Mouse (Mus musculus) neural tube, embryonic 15.5 days (tissue): ENCODE data around the gene Actn2. TPM values are rescaled to one million over a fixed set of nuclear protein-coding genes. Genes with fewer than 3 reads are reported as not detected.

Experiments
- ATAC-seq: fragments of 200-750 bp; cut with Nextera tagmentation; 2 replicates; pipeline ENCODE4 v1.8.0; 2017; ENCODE audit warnings: mild to moderate bottlenecking, moderate TSS enrichment, moderate library complexity; ENCODE audit not compliant: low FRiP score
- H3K27ac ChIP-seq: fragments of 300-500 bp; sonication (generic); replicated peaks from 2 replicates; pipeline ENCODE4 v1.5.1; 2015; ENCODE audit warnings: mild to moderate bottlenecking, inconsistent platforms
- H3K27me3 ChIP-seq: fragments of 300-500 bp; sonication (generic); replicated peaks from 2 replicates; pipeline ENCODE4 v1.6.1; 2015; ENCODE audit warnings: inconsistent platforms
- H3K36me3 ChIP-seq: fragments of 300-500 bp; sonication (generic); 2 replicates; pipeline ENCODE4 v1.6.1; 2015; ENCODE audit warnings: inconsistent platforms
- H3K4me1 ChIP-seq: fragments of 300-500 bp; sonication (generic); 2 replicates; pipeline ENCODE4 v1.6.1; 2015; ENCODE audit warnings: inconsistent platforms
- H3K4me2 ChIP-seq: fragments of 300-500 bp; sonication (generic); 2 replicates; pipeline ENCODE4 v1.6.1; 2015; ENCODE audit warnings: inconsistent platforms, mild to moderate bottlenecking, moderate library complexity
- H3K4me3 ChIP-seq: fragments of 300-500 bp; sonication (generic); replicated peaks from 2 replicates; pipeline ENCODE4 v1.5.1; 2015; ENCODE audit warnings: mild to moderate bottlenecking, inconsistent platforms
- H3K9ac ChIP-seq: fragments of 300-500 bp; sonication (generic); replicated peaks from 2 replicates; pipeline ENCODE4 v1.6.1; 2015; ENCODE audit warnings: mild to moderate bottlenecking, inconsistent platforms
- H3K9me3 ChIP-seq: fragments of 300-500 bp; sonication (generic); replicated peaks from 2 replicates; pipeline ENCODE4 v1.6.1; 2016; ENCODE audit warnings: inconsistent platforms
- WGBS: fragments of 180-500 bp; shearing (Covaris S2); methylation state at CpG from one replicate; pipeline ENCODE4 v1.1.7; 2015; ENCODE audit warnings: mixed read lengths; 5-methylcytosine and 5-hydroxymethylcytosine counted together
- polyA plus RNA-seq: library from polyadenylated mRNA; unstranded; fragments of >200 nt; fragmentation: Nextera tagmentation; extraction: Ambion mirVana; gene quantifications from 2 replicates; pipeline ENCODE4 v1.2.1, GENCODE M21; 2015

Actn2 gene
- polyA plus RNA-seq, 1 experiment from 2014 or later = 22.6 TPM

DNA sequence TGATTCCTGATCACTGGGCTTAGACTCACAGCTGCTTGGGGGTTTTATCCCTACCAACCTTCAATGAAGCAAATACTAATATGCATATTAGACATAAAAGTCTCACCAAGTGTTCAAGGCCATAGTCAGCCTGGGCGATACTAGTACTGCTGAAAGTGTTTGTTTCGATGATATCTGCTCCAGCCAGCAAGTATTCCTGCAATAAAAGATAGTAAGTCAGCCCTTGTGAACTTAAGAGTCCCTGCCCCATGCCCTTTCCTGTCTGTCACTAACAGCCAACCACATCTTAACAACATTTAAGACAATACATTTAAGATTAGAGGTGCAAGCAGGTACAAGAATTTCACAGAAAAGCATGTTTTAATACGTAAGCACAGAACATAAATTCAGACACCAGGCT is 90.1 kb downstream of the Actn2 start:
- H3K4me1 ChIP-seq = 0 out of 2 replicates have a peak, but pooled peaks cover 2% of the 10 kb centered on the region
- no peak overlapping the region for H3K4me3 ChIP-seq
- H3K9me3 ChIP-seq = no peaks in the 10 kb centered on the region
- no peak overlapping the region for H3K4me2 ChIP-seq
- no peaks in the 10 kb centered on the region for H3K27me3 ChIP-seq
- H3K9ac ChIP-seq = no peak overlapping the region
- WGBS = 98% methylated on average over 3 of the region's 3 CpGs
- no peak overlapping the region for H3K27ac ChIP-seq
- no peak for ATAC-seq
- peaks cover 37% of the 10 kb centered on the region for H3K36me3 ChIP-seq

DNA sequence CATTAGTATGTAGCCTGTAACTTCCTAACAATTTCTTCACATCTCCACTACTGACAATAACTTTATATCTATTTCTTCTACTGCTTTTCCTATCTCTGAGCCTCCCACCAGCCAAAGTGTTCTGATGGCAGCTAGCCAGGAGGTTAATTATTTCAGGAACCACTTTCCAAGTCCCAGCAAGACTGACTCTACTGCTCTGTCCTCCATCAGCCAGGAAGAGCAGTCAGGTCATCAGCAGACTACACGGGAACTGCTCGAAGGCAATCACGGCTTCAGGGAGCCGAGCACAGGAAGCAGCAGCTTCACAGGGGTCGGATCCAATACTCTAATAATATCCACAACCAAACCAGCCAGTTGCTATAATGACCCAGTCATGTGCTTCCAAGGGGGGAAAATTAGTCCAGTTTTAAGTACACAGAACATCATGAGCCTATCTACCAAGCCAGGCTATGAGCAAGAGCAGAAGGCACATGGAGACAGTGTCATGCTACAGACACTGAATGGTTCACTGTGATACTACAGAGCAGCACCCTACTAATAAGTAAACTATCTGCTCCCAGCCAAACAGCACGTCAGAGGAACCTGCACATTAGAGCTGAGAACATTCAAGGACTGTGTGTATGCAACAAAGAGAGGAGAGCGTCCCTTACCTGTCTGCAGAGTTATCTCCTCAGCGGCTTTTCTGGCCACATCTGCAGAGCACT is 91.2 kb downstream of the Actn2 start:
- peaks cover 41% of the 10 kb centered on the region for H3K36me3 ChIP-seq
- H3K27ac ChIP-seq = no peak overlapping the region
- no peak overlapping the region for H3K4me3 ChIP-seq
- H3K4me1 ChIP-seq = no peaks in the 10 kb centered on the region
- H3K9me3 ChIP-seq = no peaks in the 10 kb centered on the region
- no peak for ATAC-seq
- WGBS = 92% methylated on average over 8 of the region's 8 CpGs
- H3K9ac ChIP-seq = no peak overlapping the region
- no peak overlapping the region for H3K4me2 ChIP-seq
- H3K27me3 ChIP-seq = no peaks in the 10 kb centered on the region

DNA sequence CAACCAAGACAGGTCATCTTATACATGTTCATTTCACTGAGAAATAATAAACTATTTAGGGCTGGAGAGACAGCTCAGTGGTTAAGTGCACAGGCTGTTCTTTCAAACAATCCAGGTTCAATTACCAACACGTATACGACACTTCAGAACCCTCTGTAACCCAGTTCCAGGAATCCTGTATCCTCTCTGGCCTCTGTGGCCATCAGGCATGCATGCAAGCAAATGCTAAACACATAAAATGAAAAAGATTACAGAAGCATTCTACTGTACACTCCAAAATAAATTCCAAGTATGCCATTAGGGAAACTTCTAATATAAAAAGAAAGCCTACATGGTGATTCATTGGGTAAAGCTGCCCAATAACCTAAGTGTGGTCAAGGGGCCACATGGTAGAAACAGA is 94.6 kb downstream of the Actn2 start:
- Histone ChIP-seq H3K9ac (no peak overlapping the region), H3K27ac (no peak overlapping the region), H3K4me1 (no peaks in the 10 kb centered on the region), H3K36me3 (peaks cover 67% of the 10 kb centered on the region), H3K27me3 (no peaks in the 10 kb centered on the region), H3K9me3 (no peaks in the 10 kb centered on the region), H3K4me3 (no peak overlapping the region), H3K4me2 (no peak overlapping the region)
- no peak for ATAC-seq
- 98% methylated on average over 2 of the region's 2 CpGs for WGBS

DNA sequence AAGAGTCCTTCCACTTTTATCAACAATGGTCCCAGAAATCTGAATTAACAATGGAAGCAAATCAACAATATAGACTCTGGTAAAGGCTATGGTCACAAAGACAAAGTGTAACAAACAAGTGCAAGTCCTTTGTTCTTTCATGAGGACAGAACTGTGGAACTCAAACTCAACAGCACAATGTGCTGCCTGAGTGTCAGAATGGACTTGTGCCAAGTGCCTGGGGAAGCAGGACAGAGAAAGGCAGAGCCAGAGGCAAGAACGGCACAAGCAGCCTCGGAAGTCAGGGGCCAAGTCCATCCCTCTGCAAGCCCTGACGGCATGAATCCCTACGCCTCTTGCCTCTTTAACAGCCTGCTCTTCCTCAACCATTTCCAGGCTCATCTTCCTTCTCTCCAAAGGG is 96.6 kb downstream of the Actn2 start:
- Histone ChIP-seq H3K36me3 (peaks cover 54% of the 10 kb centered on the region), H3K27ac (no peak overlapping the region), H3K4me3 (no peak overlapping the region), H3K4me2 (no peak overlapping the region), H3K9ac (no peak overlapping the region), H3K4me1 (no peaks in the 10 kb centered on the region), H3K9me3 (no peaks in the 10 kb centered on the region), H3K27me3 (no peaks in the 10 kb centered on the region)
- ATAC-seq = no peak
- WGBS = 66% methylated on average over 4 of the region's 4 CpGs

DNA sequence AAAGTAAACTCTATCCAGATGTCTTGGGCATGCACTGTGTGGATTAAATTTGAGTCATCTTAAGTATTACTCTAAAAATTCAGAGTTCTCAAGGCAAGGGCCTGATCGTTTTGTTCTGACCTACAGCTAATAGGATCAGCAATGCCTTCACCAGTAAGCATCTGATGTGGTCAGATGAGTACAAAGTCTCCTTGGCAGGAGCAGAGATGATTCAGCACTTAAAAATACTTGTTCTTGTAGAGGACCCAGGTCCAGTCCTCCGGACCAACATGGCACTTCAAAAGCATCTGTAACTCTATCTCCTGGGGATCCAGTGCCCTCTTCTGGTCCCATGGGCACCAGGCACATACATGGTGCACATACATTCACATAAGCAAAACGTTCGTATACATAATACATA is 108.4 kb downstream of the Actn2 start:
- Histone ChIP-seq H3K36me3 (peaks cover 39% of the 10 kb centered on the region), H3K9me3 (no peaks in the 10 kb centered on the region), H3K4me1 (no peaks in the 10 kb centered on the region), H3K4me3 (no peak overlapping the region), H3K27me3 (no peaks in the 10 kb centered on the region), H3K27ac (no peak overlapping the region), H3K9ac (no peak overlapping the region), H3K4me2 (no peak overlapping the region)
- WGBS = 93% methylated on average over 4 of the region's 4 CpGs
- no peak for ATAC-seq

DNA sequence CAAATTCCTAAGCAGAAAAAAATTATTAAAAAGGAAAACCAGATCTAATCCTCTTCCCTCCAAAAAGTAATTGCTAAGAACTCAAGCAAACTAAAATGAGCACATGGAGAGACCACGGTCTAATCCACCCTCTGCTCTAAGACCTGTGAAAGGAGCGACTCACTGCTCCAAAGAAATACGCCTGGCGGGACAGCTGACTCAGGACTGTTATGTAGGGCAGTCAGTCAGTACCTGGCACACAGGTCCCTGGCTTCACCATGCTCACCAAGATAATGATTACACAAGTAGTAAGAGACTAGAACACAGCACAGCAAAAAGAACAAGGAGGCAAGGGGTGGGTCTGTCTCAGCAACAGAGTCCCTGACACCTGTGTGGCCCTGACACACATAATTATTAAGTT is 112.3 kb downstream of the Actn2 start:
- Histone ChIP-seq H3K27ac (no peak overlapping the region), H3K36me3 (peaks cover 47% of the 10 kb centered on the region), H3K4me2 (no peak overlapping the region), H3K9ac (no peak overlapping the region), H3K27me3 (no peaks in the 10 kb centered on the region), H3K4me3 (no peak overlapping the region), H3K4me1 (no peaks in the 10 kb centered on the region), H3K9me3 (no peaks in the 10 kb centered on the region)
- 96% methylated on average over 4 of the region's 4 CpGs for WGBS
- ATAC-seq = no peak

DNA sequence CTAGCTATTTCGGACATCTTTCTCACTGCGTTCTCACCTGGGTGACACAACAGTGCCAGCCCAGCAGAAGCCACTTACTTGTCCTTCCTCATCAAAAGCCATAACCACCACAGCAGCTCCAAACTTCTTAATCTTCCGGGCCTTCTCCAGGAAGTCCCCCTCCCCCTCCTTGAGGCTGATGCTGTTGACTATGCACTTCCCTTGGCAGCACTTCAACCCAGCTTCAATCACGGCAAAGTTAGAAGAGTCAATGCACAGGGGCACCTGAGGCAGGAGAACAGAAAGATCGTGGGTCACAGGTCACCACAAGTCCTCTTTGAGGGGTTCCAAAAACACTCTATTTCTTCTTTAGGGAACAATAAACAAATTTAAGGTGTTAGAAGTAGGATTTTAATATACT is 113.0 kb downstream of the Actn2 start:
- no peak overlapping the region for H3K4me2 ChIP-seq
- no peak overlapping the region for H3K27ac ChIP-seq
- WGBS = 88% methylated on average over 5 of the region's 5 CpGs
- H3K9ac ChIP-seq = no peak overlapping the region
- ATAC-seq = no peak
- no peak overlapping the region for H3K4me3 ChIP-seq
- H3K27me3 ChIP-seq = no peaks in the 10 kb centered on the region
- no peaks in the 10 kb centered on the region for H3K4me1 ChIP-seq
- no peaks in the 10 kb centered on the region for H3K9me3 ChIP-seq
- peaks cover 43% of the 10 kb centered on the region for H3K36me3 ChIP-seq

Other genes with a start within 250 kb of the Actn2 start
- gene Ryr2, start 233.8 kb downstream of the Actn2 start, polyA plus RNA-seq = 4.6 and 7.1 TPM in 2 replicates
- gene Mtr, start 82.6 kb downstream of the Actn2 start, polyA plus RNA-seq = 3.9 and 6.0 TPM in 2 replicates
- gene Heatr1, start 54.3 kb upstream of the Actn2 start, polyA plus RNA-seq = 9.8 and 12.9 TPM in 2 replicates
- 26.6 and 31.5 TPM in 2 replicates for gene Lgals8, start 124.2 kb upstream of the Actn2 start, polyA plus RNA-seq
- 1.8 and 3.9 TPM in 2 replicates for gene Edaradd, start 179.7 kb upstream of the Actn2 start, polyA plus RNA-seq
- gene Ero1lb, start 225.1 kb upstream of the Actn2 start, polyA plus RNA-seq = 17.6 and 17.9 TPM in 2 replicates